Mouse (Mus musculus) Patski (cell line): Measurements from ENCODE around the gene Tsr2. TPM values are rescaled to one million over a fixed set of nuclear protein-coding genes. Genes with fewer than 3 reads are reported as not detected.

Experiments
- ATAC-seq: fragments of 100-300 bp; one replicate; pipeline ENCODE4 v1.8.0; 2021
- CTCF ChIA-PET: fragments of 350-600 bp; sonication (Branson Sonifier 250); formaldehyde crosslinking; loops from one replicate; lab custom pipeline; 2022; ENCODE audit warnings: inconsistent platforms; lab: Charles Lee
- POLR2A ChIA-PET: fragments of 350-600 bp; sonication (Branson Sonifier 250); formaldehyde crosslinking; loops from one replicate; lab custom pipeline; 2022; ENCODE audit warnings: antibody characterized with exemption, inconsistent platforms; lab: Charles Lee
- DNase-seq: peaks from one replicate; pipeline ENCODE4 v3.0.0-alpha.2; 2011; ENCODE audit warnings: low read depth, low spot score
- H3K27me3 ChIP-seq: fragments of 371-371 bp; one replicate; pipeline ENCODE4 v1.5.1; 2021
- CTCF ChIP-seq: fragments of 100-300 bp; IDR thresholded peaks from one replicate; pipeline ENCODE4 v1.5.1; 2021
- in situ Hi-C: fragments of 300-500 bp; cut with MboI; formaldehyde crosslinking; loops from 3 replicates; pipeline ENCODE4 v1.11.1; 2018; ENCODE audit warnings: low pct_unique_long_range_greater_than_20kb, mixed read lengths
- polyA plus RNA-seq: library from polyadenylated mRNA; unstranded; gene quantifications from one replicate; pipeline ENCODE4 v1.2.3, GENCODE M21; 2021

Tsr2 gene
- polyA plus RNA-seq, 1 experiment from 2014 or later, result 20.6 TPM

DNA sequence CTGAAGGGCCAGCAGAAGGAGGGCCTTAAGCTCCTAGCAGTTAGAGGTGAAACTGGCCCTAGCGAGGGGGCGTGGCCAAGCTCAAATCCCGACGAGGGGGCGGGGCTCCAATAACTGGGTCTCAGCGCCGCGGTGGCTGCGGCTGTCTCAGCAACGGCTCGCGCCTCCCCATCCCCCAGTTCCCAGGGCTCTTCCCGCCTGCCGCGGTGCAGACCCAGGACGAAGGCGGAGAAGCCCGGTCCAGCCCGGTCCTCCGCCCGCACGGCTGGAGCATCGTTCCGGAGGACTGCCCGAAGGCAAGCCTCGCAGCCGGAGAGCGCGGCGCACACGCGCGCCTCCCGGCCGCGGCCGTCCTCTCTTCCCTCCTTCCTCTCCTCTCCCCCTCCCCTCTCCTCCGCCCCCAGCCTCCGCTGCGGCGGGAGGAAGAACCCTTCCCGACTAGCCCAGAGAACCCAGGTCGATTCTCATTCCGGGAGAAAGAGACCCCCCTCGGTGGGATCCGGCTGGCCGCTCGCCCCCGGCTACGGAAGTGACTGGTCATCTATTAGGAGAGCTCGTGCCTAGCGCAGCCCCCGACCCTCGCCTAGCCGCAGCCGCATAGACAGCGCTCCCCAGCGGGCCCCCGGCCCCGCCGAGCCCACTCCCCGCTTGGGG is 49.4 kb downstream of the Tsr2 start:
- peaks cover 2% of the 10 kb centered on the region for H3K27me3 ChIP-seq
- TF ChIP-seq CTCF, result no peak
- peak; percentile 22 for DNase-seq
- in situ Hi-C loops, result no loop called here
- ATAC-seq, result peak; percentile 85
- ChIA-PET POLR2A (no interaction called here), CTCF (interaction anchor here (0.7 to 1.0 kb wide), 2 partner anchors 27 to 30 kb away, joined by 5 read pairs; partner anchors contain the start of gene Gnl3l)

DNA sequence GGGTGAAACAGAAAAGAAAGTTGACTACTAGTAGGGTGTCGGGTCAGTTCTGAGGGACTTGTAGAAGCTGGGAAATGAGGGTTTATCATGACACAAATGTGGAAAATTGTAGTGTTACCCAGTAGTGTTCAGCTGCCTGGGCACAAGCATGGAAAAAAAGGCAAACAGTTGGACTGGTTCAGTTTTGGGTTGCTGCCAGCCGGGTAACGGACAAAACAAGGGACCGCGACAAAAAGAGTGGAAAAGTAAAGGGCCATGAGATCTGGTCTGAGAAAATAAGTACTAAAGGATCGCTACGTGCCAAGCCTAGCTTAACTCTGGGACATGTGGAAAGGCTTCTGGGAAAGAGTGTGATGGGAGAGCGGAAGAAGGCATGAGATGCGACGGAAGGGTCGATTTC is 50.0 kb downstream of the Tsr2 start:
- TF ChIP-seq CTCF, result no peak
- DNase-seq (no peak), ATAC-seq (no peak)
- ChIA-PET CTCF (interaction anchor here (0.7 to 1.0 kb wide), 2 partner anchors 26 to 30 kb away, joined by 5 read pairs; partner anchors contain the start of gene Gnl3l), POLR2A (no interaction called here)
- H3K27me3 ChIP-seq, result peaks cover 5% of the 10 kb centered on the region
- in situ Hi-C loops, result no loop called here

DNA sequence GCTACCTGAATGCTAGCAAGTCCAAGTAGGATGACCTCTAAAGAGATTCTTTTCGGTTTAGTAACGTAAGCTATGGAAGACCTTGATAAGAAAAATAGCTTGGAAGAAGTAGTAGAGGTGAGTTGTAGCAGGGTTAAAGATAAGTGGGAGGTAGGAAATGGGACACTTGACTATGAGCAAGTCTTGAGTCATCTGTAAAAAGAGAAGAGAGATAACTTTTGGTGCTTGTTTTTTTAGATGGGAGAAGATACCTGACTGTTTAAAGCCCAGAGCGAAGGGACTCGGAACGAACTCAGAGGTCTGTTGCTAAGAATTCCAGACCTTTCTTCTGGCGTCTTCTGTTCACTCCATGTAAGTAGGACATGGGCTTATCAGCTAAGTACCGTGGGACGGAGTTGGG is 50.5 kb downstream of the Tsr2 start, which contains the start of gene Fgd1:
TSS of gene Fgd1 (plus strand) at position 301 of the 400 bp plus-strand sequence.
- no peak for TF ChIP-seq CTCF
- ATAC-seq, result no peak
- DNase-seq, result no peak
- H3K27me3 ChIP-seq, result peaks cover 5% of the 10 kb centered on the region
- ChIA-PET CTCF (no interaction called here), POLR2A (no interaction called here)
- in situ Hi-C loops, result no loop called here

DNA sequence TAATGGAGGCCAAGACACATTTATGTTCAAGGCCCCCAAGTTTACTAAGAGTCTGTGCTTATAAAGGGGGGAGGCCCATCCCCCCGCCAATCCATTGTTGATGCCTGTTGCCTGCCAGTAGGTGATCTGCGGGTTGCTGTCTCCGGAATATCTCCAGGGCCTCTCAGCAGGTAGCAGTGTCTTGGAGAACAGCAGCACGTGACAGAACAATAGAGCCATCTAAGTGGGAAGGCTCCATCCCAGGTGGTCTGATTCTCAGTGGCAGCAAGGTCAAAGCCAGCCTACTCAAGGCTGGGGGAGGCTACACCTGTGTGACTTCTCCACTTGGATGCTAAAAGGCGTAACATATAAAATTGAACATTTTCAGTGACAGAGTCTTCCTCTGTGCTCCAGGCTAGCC is 55.1 kb downstream of the Tsr2 start:
- ChIA-PET POLR2A (no interaction called here), CTCF (no interaction called here)
- in situ Hi-C loops, result no loop called here
- DNase-seq (no peak), ATAC-seq (no peak)
- TF ChIP-seq CTCF, result no peak
- peaks cover 12% of the 10 kb centered on the region for H3K27me3 ChIP-seq

Other genes with a start within 250 kb of the Tsr2 start
- 58.7 TPM for gene Gnl3l, start 79.2 kb downstream of the Tsr2 start, polyA plus RNA-seq
- 23.7 TPM for gene Fgd1, start 50.4 kb downstream of the Tsr2 start, polyA plus RNA-seq
- gene Wnk3, start 101.5 kb upstream of the Tsr2 start, polyA plus RNA-seq, result 0.03 TPM
- gene Fam120c, start 247.6 kb upstream of the Tsr2 start, polyA plus RNA-seq, result 9.3 TPM